Mouse (Mus musculus): ENCODE data around the gene Ano9. TPM values are rescaled to one million over a fixed set of nuclear protein-coding genes. Genes with fewer than 3 reads are reported as not detected.

Ano9 gene
- polyA plus RNA-seq, 1 experiment from 2014 or later: 16.2 TPM

DNA sequence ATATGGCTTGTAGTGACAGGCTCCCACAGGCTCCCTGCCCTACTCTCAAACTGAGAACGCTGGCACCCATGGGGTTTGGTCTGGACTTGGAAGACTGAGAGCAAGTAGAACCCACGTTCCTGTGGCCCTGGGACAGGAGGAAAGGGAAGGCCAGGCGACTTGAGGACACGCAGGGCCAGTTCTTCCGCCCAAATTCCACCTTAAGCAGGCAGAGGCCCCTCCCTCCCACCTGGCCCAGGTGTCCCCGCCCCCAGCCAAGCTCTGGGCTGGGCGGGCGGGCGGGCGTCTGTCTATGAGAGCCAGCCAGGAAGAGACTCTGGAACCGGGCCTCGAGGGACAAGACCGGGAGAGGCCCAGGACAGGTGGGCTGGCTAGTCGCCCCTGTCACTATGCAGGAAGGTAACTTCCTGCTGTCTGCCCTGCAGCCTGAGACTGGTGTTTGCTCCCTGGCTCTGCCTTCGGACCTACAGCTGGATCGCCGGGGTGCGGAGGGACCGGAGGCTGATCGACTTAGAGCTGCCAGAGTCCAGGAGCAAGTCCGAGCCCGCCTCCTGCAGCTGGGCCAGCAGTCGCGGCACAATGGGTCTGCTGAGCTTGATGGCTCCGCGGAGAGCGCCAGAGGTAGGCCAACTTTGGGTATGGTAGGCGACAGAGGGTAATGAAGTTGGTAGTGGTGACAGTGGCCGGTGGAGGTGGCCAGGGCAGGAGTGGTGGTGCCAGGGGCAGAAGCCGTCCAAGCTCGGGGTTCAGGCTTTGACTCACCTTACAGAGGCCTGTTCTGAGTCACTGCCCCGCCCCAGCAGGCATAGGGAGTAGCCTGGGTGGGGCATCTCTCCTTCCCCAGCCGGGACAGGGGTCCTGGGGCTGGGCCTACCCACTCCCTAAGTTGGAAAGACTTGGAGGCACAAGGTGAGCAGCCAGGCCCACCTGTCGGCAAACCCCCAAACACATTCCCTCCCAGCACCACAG is 37.8 kb downstream of the Ano9 start:
- Histone ChIP-seq H3K4me2 (peak overlapping the region; percentile 48), H3K4me3 (replicated peaks) (peak overlapping the region; percentile 43), H3K27ac (peak overlapping the region; percentile 86), H3K36me3 (no peaks in the 10 kb centered on the region; the same call in 1 of the 2 replicates), H3K27me3 (replicated peaks) (no peaks in the 10 kb centered on the region), H3K9ac (peak overlapping the region; percentile 48), H3K9me3 (no peaks in the 10 kb centered on the region), H3K4me1 (no peaks in the 10 kb centered on the region)
- ATAC-seq (ENCODE audit: insufficient read depth, low FRiP score, low read depth): peak; percentile 75
- WGBS: 24% methylated on average over 33 of the region's 34 CpGs

DNA sequence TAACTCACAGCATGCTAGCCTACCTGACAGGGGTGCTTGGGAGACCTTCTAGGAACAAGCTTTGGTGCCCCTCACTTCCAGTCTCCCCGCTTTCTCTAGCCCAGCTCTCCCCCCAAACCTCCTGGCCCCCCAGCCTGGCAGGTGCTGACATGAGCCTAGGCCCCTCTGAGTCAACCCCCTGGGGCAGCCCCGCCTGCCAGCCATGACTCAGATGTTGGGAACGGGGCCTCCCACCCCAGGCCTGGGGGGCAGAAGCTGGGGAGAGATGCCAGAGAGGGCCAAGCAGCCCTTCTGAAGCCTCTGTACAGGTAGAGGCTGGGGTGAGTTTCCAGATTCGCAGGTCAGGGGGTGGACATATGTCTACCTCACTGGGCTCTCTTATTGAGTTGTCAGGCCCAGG is 38.7 kb downstream of the Ano9 start:
- peak overlapping the region; percentile 86 for H3K27ac ChIP-seq
- no peak for ATAC-seq (ENCODE audit: insufficient read depth, low FRiP score, low read depth)
- no peaks in the 10 kb centered on the region for H3K4me1 ChIP-seq
- H3K9me3 ChIP-seq: no peaks in the 10 kb centered on the region
- no peak overlapping the region for H3K9ac ChIP-seq
- 79% methylated on average over 4 of the region's 4 CpGs for WGBS
- no peaks in the 10 kb centered on the region; the same call in 1 of the 2 replicates for H3K36me3 ChIP-seq
- peak overlapping the region; percentile 48; the same call in 1 of the 2 replicates for H3K4me2 ChIP-seq
- no peaks in the 10 kb centered on the region for H3K27me3 ChIP-seq (replicated peaks)
- peak overlapping the region; percentile 43; the same call in 1 of the 2 replicates for H3K4me3 ChIP-seq (replicated peaks)

DNA sequence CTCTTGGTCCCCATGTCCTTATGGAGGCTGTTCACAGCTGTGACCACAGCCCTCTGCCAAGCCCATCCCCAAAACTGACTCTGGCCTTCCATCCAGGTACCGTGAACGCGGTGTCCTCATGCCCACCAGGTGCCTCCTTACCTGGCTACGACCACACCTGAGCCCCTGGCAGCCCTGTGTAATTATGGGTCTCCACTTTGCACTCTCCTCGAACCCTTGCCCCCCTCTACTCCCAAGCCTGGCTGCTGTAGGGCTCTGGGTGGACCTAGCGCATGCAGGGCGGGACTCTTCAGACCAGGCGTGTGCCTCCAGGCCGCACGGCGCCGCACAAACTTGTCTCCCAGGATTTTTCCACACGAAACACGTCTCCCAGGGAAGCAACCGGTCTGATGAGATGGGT is 39.8 kb downstream of the Ano9 start, which contains the start of gene Pkp3:
Gene Pkp3, plus strand, starts transcription at position 378 of the 400 bp plus-strand sequence.
- 85% methylated on average over 15 of the region's 15 CpGs for WGBS
- H3K4me2 ChIP-seq: peak within 1 kb of the TSS; percentile 48
- peak within 1 kb of the TSS; percentile 86 for H3K27ac ChIP-seq
- H3K4me3 ChIP-seq (replicated peaks): peak within 1 kb of the TSS; percentile 43; the same call in 1 of the 2 replicates
- H3K9me3 ChIP-seq: no peaks in the 10 kb centered on the region
- ATAC-seq (ENCODE audit: insufficient read depth, low FRiP score, low read depth): no peak
- H3K4me1 ChIP-seq: no peaks in the 10 kb centered on the region
- H3K9ac ChIP-seq: no peak within 1 kb of the TSS
- no peaks in the 10 kb centered on the region for H3K27me3 ChIP-seq (replicated peaks)
- H3K36me3 ChIP-seq: no peaks in the 10 kb centered on the region; the same call in 1 of the 2 replicates

DNA sequence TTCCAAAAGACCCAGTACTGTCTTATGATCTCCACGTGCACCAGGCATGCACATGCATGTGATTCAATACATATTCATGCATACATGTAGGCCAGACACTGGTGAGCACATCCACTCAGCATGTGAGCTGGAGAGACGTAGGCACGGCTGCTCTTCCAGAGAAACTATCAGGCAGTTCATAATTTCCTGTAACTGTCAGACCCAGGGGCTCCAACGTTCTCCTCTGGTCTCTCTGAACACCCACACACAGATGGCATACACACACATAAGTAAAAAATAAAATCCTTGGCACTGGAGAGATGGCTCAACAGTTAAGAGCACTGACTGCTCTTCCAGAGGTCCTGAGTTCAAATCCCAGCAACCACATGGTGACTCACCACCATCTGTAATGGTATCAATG is 43.8 kb downstream of the Ano9 start:
- H3K9me3 ChIP-seq: no peaks in the 10 kb centered on the region
- no peak for ATAC-seq (ENCODE audit: insufficient read depth, low FRiP score, low read depth)
- no peaks in the 10 kb centered on the region for H3K36me3 ChIP-seq
- no peak overlapping the region for H3K4me3 ChIP-seq (replicated peaks)
- H3K4me1 ChIP-seq: peaks cover 10% of the 10 kb centered on the region
- H3K4me2 ChIP-seq: no peak overlapping the region
- H3K27ac ChIP-seq: no peak overlapping the region
- no peak overlapping the region for H3K9ac ChIP-seq
- 82% methylated on average over 4 of the region's 4 CpGs for WGBS
- H3K27me3 ChIP-seq (replicated peaks): peaks cover 18% of the 10 kb centered on the region

DNA sequence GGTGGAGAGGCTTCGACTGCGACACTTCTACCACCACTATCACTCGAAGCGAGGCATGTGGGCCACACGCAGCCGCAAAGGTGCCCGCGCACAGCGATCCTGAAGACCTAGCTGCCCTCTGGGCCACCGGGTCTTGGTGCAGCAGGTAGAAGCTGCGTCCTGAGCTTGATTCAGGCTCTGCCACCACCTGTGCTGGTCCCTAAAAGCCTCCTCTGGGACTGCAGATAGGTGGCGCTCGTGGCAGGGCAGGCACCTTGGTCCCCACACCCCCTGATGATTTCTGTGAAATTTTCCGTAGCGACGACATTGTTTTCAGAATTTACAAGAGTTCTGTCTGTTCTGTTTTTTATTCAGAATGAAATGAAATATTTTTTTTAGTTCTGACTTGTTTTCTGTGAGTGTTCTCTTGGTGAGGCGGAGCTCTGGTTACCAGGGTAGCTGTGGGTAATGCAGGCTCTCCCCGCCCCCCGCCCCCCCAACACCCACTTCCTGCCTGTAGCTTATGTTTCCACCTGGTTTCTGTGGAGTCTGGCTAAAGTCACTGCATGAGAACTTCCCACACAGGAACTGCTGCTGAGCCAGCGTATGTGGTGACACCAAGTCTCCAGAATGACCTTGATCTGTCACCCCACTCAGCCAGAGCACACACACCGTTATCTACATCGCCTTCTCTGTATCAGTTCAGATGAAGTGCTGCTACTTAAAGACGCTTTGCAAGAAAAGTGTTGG is 45.4 kb downstream of the Ano9 start:
- Histone ChIP-seq H3K4me1 (peaks cover 10% of the 10 kb centered on the region), H3K9me3 (no peaks in the 10 kb centered on the region), H3K36me3 (no peaks in the 10 kb centered on the region), H3K9ac (no peak overlapping the region), H3K27me3 (replicated peaks) (peaks cover 18% of the 10 kb centered on the region), H3K27ac (no peak overlapping the region), H3K4me3 (replicated peaks) (no peak overlapping the region), H3K4me2 (no peak overlapping the region)
- ATAC-seq (ENCODE audit: insufficient read depth, low FRiP score, low read depth): no peak
- WGBS: 29% methylated on average over 23 of the region's 23 CpGs

DNA sequence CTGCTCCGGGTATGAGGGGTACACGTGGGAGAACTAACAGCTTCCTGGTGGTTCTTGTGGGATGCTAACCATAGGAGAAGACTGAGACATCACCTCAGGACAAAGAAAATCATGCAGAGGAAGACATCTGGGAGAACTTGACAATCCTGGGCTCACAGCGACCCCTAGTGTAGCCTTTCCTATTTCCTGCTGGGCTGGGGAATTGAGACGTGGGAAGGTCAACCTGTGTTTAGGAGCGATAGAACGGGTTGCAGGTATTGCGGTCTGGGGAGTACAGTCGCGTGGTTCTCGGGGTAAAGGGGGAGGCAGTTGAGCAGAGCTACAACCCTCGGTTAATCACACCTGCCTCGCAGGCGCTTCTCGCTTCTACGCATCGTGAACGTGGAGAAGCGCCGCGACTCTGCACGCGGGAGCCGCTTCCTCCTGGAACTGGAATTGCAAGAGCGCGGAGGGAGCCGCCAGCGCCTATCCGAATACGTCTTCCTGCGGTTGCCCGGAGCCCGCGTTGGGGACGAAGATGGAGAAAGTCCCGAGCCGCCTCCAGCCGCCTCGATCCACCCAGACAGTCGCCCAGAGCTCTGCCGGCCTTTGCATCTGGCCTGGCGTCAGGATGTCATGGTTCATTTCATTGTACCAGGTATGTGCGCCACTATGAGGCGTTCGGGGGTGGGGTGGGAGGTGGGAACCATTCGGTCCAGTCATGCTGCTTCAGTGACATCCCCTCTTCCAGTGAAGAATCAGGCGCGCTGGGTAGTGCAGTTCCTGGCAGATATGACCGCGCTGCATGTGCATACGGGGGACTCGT is 47.3 kb downstream of the Ano9 start:
- no peak for ATAC-seq (ENCODE audit: insufficient read depth, low FRiP score, low read depth)
- Histone ChIP-seq H3K4me3 (replicated peaks) (peak overlapping the region; percentile 38), H3K4me1 (peaks cover 10% of the 10 kb centered on the region), H3K4me2 (peak overlapping the region; percentile 87), H3K9ac (peak overlapping the region; percentile 39; the same call in 1 of the 2 replicates), H3K27ac (no peak overlapping the region), H3K36me3 (0 out of 2 replicates have a peak, but pooled peaks cover 2% of the 10 kb centered on the region), H3K27me3 (replicated peaks) (peaks cover 18% of the 10 kb centered on the region), H3K9me3 (no peaks in the 10 kb centered on the region)
- WGBS: 1% methylated on average over 51 of the region's 51 CpGs

DNA sequence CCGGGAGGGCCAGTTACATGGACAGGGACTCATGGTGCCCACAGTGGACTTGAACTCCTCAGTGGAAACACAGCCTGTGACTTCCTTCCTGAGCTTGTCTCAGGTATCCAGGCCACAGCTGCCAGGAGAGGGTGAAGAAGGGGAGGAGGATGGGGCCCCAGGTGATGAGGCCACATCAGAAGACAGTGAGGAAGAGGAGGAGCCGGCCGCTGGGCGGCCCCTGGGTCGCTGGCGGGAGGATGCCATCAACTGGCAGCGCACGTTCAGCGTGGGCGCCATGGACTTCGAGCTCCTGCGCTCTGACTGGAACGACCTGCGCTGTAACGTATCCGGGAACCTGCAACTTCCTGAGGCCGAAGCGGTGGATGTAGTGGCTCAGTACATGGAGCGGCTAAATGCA is 49.3 kb downstream of the Ano9 start:
- ATAC-seq (ENCODE audit: insufficient read depth, low FRiP score, low read depth): no peak
- peaks cover 10% of the 10 kb centered on the region for H3K4me1 ChIP-seq
- no peak overlapping the region for H3K4me2 ChIP-seq
- peaks cover 18% of the 10 kb centered on the region for H3K27me3 ChIP-seq (replicated peaks)
- no peak overlapping the region for H3K9ac ChIP-seq
- H3K36me3 ChIP-seq: 0 out of 2 replicates have a peak, but pooled peaks cover 3% of the 10 kb centered on the region
- H3K27ac ChIP-seq: no peak overlapping the region
- no peak overlapping the region for H3K4me3 ChIP-seq (replicated peaks)
- 81% methylated on average over 19 of the region's 19 CpGs for WGBS
- H3K9me3 ChIP-seq: no peaks in the 10 kb centered on the region

DNA sequence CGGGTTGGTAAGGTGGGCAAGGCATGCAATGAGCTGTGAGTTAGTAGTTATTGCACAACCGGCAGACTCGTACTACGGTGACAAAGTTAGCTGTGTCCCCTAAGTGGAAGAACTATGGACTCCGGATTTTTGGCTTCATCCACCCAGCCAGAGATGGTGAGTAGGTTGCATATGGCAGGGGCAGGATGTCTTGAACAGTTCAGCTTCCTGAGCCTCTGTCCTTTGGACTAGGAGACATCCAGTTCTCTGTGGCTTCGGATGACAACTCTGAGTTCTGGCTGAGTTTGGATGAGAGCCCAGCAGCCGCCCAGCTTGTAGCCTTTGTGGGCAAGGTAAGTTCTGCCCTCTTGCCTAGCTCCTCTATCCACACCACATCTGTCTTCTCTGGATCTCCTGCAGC is 53.0 kb downstream of the Ano9 start:
- 0 out of 2 replicates have a peak, but pooled peaks cover 3% of the 10 kb centered on the region for H3K36me3 ChIP-seq
- H3K9ac ChIP-seq: no peak overlapping the region
- peaks cover 13% of the 10 kb centered on the region; the same call in 1 of the 2 replicates for H3K4me1 ChIP-seq
- H3K4me3 ChIP-seq (replicated peaks): no peak overlapping the region
- WGBS: 86% methylated on average over 7 of the region's 7 CpGs
- H3K27ac ChIP-seq: no peak overlapping the region
- no peaks in the 10 kb centered on the region for H3K27me3 ChIP-seq (replicated peaks)
- ATAC-seq (ENCODE audit: insufficient read depth, low FRiP score, low read depth): no peak
- H3K9me3 ChIP-seq: no peaks in the 10 kb centered on the region
- H3K4me2 ChIP-seq: no peak overlapping the region

DNA sequence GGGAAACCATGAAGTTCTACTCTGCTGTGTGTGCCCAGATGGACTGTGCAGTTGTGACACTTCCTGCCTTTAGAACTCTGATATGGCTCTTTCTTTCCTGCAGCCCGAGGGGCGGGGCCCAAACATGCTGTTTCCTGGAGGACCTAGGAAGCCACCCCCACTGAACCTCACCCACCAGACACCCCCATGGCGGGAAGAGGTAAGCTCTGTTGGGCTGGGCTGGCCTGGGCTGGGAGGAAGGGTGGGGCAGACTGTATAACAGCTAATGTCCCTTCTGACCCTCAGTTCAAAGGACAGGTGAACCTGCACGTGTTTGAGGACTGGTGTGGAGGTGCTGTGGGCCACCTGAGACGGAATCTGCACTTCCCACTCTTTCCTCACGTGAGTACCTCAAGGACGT is 53.4 kb downstream of the Ano9 start:
- peaks cover 13% of the 10 kb centered on the region; the same call in 1 of the 2 replicates for H3K4me1 ChIP-seq
- no peak overlapping the region for H3K4me2 ChIP-seq
- no peak for ATAC-seq (ENCODE audit: insufficient read depth, low FRiP score, low read depth)
- no peaks in the 10 kb centered on the region for H3K9me3 ChIP-seq
- WGBS: 63% methylated on average over 7 of the region's 7 CpGs
- H3K36me3 ChIP-seq: 0 out of 2 replicates have a peak, but pooled peaks cover 3% of the 10 kb centered on the region
- no peak overlapping the region for H3K9ac ChIP-seq
- H3K27ac ChIP-seq: no peak overlapping the region
- no peak overlapping the region for H3K4me3 ChIP-seq (replicated peaks)
- no peaks in the 10 kb centered on the region for H3K27me3 ChIP-seq (replicated peaks)

DNA sequence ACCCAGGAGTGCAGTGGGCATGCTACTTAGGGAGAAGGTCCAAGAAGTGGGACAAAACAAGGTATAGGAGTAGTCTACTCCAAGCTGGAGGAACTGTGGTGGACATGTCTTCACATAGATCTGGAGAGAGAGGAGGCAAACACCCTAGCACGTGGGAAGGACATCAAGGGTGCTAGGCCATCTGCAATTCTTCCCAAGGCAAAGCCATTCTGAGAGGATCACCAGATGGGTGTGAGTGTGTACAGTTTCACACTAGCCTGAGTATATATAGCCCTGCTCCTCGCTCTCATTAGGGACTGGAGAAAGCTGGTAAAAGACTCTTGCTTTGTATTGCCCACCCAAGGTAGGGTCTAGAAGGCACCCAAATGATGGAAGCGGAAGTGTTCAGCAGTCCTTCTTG is 54.3 kb downstream of the Ano9 start:
- no peak overlapping the region for H3K27ac ChIP-seq
- no peak overlapping the region for H3K9ac ChIP-seq
- no peaks in the 10 kb centered on the region for H3K9me3 ChIP-seq
- ATAC-seq (ENCODE audit: insufficient read depth, low FRiP score, low read depth): no peak
- no peaks in the 10 kb centered on the region for H3K27me3 ChIP-seq (replicated peaks)
- H3K4me3 ChIP-seq (replicated peaks): no peak overlapping the region
- 0 out of 2 replicates have a peak, but pooled peaks cover 3% of the 10 kb centered on the region for H3K36me3 ChIP-seq
- peaks cover 13% of the 10 kb centered on the region; the same call in 1 of the 2 replicates for H3K4me1 ChIP-seq
- H3K4me2 ChIP-seq: no peak overlapping the region
- 87% methylated on average over 3 of the region's 3 CpGs for WGBS

DNA sequence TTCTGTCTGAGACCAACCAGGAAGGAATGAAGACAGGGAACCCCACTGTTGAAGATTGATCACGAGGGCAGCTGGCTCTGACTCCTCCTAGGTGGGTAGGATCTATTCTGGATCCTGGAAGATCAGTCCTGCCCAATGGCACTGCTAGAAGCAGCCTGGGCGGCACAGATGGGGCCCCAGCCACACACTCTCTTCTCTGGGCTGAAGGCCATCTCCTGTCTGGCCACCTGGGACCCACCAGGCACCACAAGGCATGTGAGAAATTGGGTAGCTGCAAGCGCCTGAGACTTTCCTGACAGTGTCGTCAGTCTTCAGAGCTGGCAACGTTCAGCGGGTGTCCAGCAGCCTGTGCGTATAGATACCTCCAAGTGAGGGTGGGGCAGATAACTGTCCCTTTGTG is 55.1 kb downstream of the Ano9 start:
- Histone ChIP-seq H3K4me1 (peaks cover 13% of the 10 kb centered on the region; the same call in 1 of the 2 replicates), H3K9me3 (no peaks in the 10 kb centered on the region), H3K4me3 (replicated peaks) (no peak overlapping the region), H3K27ac (no peak overlapping the region), H3K4me2 (no peak overlapping the region), H3K27me3 (replicated peaks) (no peaks in the 10 kb centered on the region), H3K36me3 (0 out of 2 replicates have a peak, but pooled peaks cover 3% of the 10 kb centered on the region), H3K9ac (no peak overlapping the region)
- ATAC-seq (ENCODE audit: insufficient read depth, low FRiP score, low read depth): no peak
- WGBS: 74% methylated on average over 7 of the region's 7 CpGs

Data from stomach, embryonic 15.5 days (tissue).